Mouse (Mus musculus): ENCODE data around the gene Slc9a9.

DNA sequence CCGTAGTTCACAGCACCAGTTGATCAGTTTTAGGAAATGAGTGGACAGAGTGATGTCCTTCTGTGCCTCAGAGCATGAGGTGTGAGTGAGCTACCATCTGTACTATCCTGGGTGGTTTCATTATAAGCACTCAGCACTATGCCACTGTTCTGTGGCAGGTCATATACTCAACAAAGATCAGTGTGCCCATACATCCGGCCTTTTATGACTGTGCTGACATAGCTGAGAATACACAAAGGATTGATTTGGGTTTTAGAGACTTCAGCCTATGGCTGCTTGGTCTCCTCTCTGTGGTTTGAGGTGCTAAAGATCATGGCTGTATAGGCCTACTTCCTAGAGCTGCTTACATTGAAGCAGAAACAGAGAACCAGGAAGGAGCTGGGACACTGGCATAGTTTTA is 12.6 kb downstream of the Slc9a9 start:
- TF ChIP-seq GATA1 (IDR thresholded peaks at IDR 0.05; ENCODE audit: borderline replicate concordance, low read length) (no peak), FLI1 (IDR thresholded peaks at IDR 0.05; ENCODE audit: low read length) (no peak)

Data from megakaryocyte, embryonic 14.5 days (primary cell).